ENCODE assay signal across 17 mouse cellular contexts in the genomic region with DNA sequence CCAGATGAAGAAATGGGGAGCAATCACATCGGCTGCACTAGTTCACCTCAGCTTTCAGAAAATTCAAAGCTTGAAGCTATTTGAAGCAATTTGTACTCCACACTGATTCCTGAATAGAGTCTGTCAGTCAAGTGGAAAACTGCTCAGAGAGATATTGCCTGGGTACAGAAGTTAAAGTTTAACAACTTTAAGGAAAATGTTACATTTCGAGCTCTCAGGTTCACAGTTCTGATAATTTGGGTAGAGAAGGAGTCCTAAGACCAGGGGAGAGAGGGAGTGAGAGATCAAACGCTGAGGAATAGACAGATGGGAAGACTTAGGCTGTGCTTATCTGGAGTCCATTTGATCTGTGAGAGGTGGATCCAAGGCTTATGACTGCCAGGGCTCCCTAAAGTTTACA. TPM values are rescaled to one million over a fixed set of nuclear protein-coding genes. Genes with fewer than 3 reads are reported as not detected.
"Had no signal": no experiment of that assay in that cellular context is flagged by ENCODE, and none has a peak within 500 bp of the region (broad histone marks: within the 10 kb centered on the region; RNA-seq: fewer than 3 reads in every experiment).

No protein-coding gene starts in this region.

- H3K4me2 ChIP-seq: hindbrain, embryonic 12.5 days; limb, embryonic 13.5 days; lung, embryonic 14.5 days; midbrain, embryonic 11.5 days; midbrain, embryonic 15.5 days; neural tube, embryonic 12.5 days had no signal

- H3K27ac ChIP-seq: hindbrain, embryonic 12.5 days; limb, embryonic 13.5 days; liver, embryonic 14.5 days; midbrain, embryonic 15.5 days; neural tube, embryonic 12.5 days had no signal

- H3K4me3 ChIP-seq: hindbrain, embryonic 12.5 days; limb, embryonic 13.5 days; midbrain, embryonic 15.5 days; neural tube, embryonic 12.5 days had no signal

- DNase-seq: left cerebral cortex, postnatal 4 days; lung, embryonic 14.5 days; lung, postnatal 10 days; lung, postnatal 4 days; right cerebral cortex, postnatal 4 days; spleen, adult 18-20 months; thymus, adult 18-20 months; thymus, postnatal 14 days had no signal

- ATAC-seq: hindbrain, embryonic 16.5 days; inflammation-experienced regulatory T-cells, adult 6 months; midbrain, embryonic 15.5 days had no signal

- H3K4me1 ChIP-seq: hindbrain, embryonic 12.5 days; limb, embryonic 13.5 days; midbrain, embryonic 15.5 days; neural tube, embryonic 12.5 days had no signal

- H3K36me3 ChIP-seq: hindbrain, embryonic 12.5 days; limb, embryonic 13.5 days; midbrain, embryonic 15.5 days; neural tube, embryonic 12.5 days had no signal

- H3K27me3 ChIP-seq: hindbrain, embryonic 12.5 days; limb, embryonic 13.5 days; midbrain, embryonic 15.5 days; neural tube, embryonic 12.5 days had no signal

- H3K9ac ChIP-seq: hindbrain, embryonic 12.5 days; limb, embryonic 13.5 days; liver, embryonic 14.5 days; lung, embryonic 14.5 days; midbrain, embryonic 15.5 days; neural tube, embryonic 12.5 days had no signal

- H3K9me3 ChIP-seq: limb, embryonic 13.5 days had no signal

RNA-seq across cellular contexts. Expression of a gene that starts 46.6 kb away (rescaled TPM):
- polyA plus RNA-seq: hindbrain, embryonic 12.5 days; hindbrain, embryonic 16.5 days; large intestine, adult 2 months; lung, embryonic 14.5 days; midbrain, embryonic 11.5 days; neural tube, embryonic 12.5 days had no signal
